Mouse (Mus musculus): ENCODE results near the gene Clec4f. TPM values are rescaled to one million over a fixed set of nuclear protein-coding genes. Genes with fewer than 3 reads are reported as not detected.

The Clec4f gene
- total and polyA plus RNA-seq, 3 experiments = 0.27 to 0.57 TPM; not detected in 1

GRCm38 (mm10) chr6:83599636-83600174 lies 56.3 kb downstream of the Clec4f start:
- Histone ChIP-seq H3K36me3 (ENCODE audit: control insufficient read depth, insufficient read depth, low read length) (peaks cover 3% of the 10 kb centered on the region; the same call in 1 of the 2 replicates), H3K4me1 (ENCODE audit: control insufficient read depth, insufficient read depth, low read length) (peaks cover 2% of the 10 kb centered on the region; the same call in 1 of the 2 replicates), H3K27me3 (ENCODE audit: control insufficient read depth, insufficient read depth, low read length) (no peaks in the 10 kb centered on the region), H3K4me3 (no peak overlapping the region), H3K27ac (peak overlapping the region; percentile 79), H3K9ac (ENCODE audit: low read depth, low read length) (no peak overlapping the region), H3K79me2 (replicated peaks; ENCODE audit: control insufficient read depth, insufficient read depth, low read length) (no peaks in the 10 kb centered on the region)
- WGBS = 11% methylated on average over 6 of the region's 6 CpGs
- peak; percentile 24; the same call in 1 of the 2 replicates for TF ChIP-seq EP300 (IDR thresholded peaks at IDR 0.05; ENCODE audit: insufficient read depth, low read depth, low read length)
- TF ChIP-seq POLR2A (IDR thresholded peaks at IDR 0.05; ENCODE audit: insufficient read depth, low read depth, low read length) = no peak
- DNase-seq = peak in 1 of 2 experiments; percentile 40
- intact Hi-C loops (cut with DNase I) = loop anchor here (1.0 kb wide), 1 partner anchor 14 kb away; no protein-coding TSS in a partner anchor

DNA sequence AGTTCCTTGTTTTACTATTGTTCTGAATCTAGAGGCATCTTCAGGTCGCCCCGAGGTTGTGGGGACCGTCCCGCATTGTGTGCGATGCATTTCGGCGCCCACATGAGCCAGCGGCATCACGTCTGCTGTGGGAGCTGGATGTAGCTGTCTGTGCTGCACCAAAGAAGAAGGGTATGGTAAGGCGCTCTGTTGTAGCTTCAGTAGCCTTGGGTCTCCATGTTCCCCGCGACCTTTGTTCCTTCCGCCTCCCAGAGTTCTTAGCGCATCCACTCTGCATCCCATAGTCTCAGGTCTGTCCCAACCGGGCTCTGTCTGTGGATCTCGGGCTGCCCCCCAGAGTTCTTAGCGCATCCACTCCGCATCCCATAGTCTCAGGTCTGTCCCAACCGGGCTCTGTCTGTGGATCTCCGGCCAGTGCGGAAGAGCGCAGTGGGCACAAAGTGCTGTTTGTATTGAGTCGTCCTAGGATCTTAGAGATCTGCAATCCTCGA lies 56.9 kb downstream of the Clec4f start:
- TF ChIP-seq POLR2A (IDR thresholded peaks at IDR 0.05; ENCODE audit: insufficient read depth, low read depth, low read length) (no peak), EP300 (IDR thresholded peaks at IDR 0.05; ENCODE audit: insufficient read depth, low read depth, low read length) (no peak), CTCF (IDR thresholded peaks at IDR 0.05) (no peak)
- Histone ChIP-seq H3K27me3 (ENCODE audit: control insufficient read depth, insufficient read depth, low read length) (no peaks in the 10 kb centered on the region), H3K36me3 (ENCODE audit: control insufficient read depth, insufficient read depth, low read length) (peaks cover 3% of the 10 kb centered on the region; the same call in 1 of the 2 replicates), H3K79me2 (replicated peaks; ENCODE audit: control insufficient read depth, insufficient read depth, low read length) (no peaks in the 10 kb centered on the region), H3K4me1 (ENCODE audit: control insufficient read depth, insufficient read depth, low read length) (peaks cover 3% of the 10 kb centered on the region; the same call in 1 of the 2 replicates), H3K9ac (ENCODE audit: low read depth, low read length) (no peak overlapping the region), H3K27ac (peak overlapping the region; percentile 79), H3K4me3 (peak overlapping the region; percentile 3; the same call in 1 of the 2 replicates)
- 39% methylated on average over 24 of the region's 24 CpGs for WGBS
- intact Hi-C loops (cut with DNase I) = loop anchor here (1.0 kb wide), 1 partner anchor 14 kb away; no protein-coding TSS in a partner anchor
- DNase-seq = peak in 1 of 2 experiments; percentile 27

DNA sequence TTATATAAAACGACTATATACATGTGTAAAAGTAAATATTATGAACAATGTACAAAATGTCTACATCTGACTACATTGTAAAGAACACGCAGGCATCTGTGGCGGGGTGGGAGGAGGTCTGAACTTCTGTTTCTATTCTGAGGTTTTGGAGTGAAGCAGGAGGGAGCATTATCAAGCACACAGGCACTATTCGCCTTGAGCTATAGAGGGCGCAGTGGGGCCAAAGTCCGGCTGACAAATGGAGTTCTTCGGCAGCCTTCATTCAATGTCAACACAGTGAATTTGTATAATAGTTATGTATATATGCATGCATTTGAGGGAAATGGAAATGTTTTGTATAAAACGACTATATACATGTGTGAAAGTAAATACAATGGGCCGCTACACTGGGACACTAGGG lies 57.3 kb downstream of the Clec4f start:
- peak; percentile 63 to 65 for DNase-seq
- H3K4me1 ChIP-seq (ENCODE audit: control insufficient read depth, insufficient read depth, low read length) = peaks cover 7% of the 10 kb centered on the region
- H3K27me3 ChIP-seq (ENCODE audit: control insufficient read depth, insufficient read depth, low read length) = no peaks in the 10 kb centered on the region
- peaks cover 3% of the 10 kb centered on the region; the same call in 1 of the 2 replicates for H3K36me3 ChIP-seq (ENCODE audit: control insufficient read depth, insufficient read depth, low read length)
- TF ChIP-seq CTCF (IDR thresholded peaks at IDR 0.05) = peak; percentile 79
- 0 out of 2 replicates have a peak, but pooled peaks have one; percentile 12 for TF ChIP-seq EP300 (IDR thresholded peaks at IDR 0.05; ENCODE audit: insufficient read depth, low read depth, low read length)
- no peak for TF ChIP-seq POLR2A (IDR thresholded peaks at IDR 0.05; ENCODE audit: insufficient read depth, low read depth, low read length)
- intact Hi-C loops (cut with DNase I) = loop anchor here (1.0 kb wide), 1 partner anchor 15 kb away; no protein-coding TSS in a partner anchor
- peak overlapping the region; percentile 79 for H3K27ac ChIP-seq
- no peak overlapping the region for H3K9ac ChIP-seq (ENCODE audit: low read depth, low read length)
- WGBS = 10% methylated on average over 9 of the region's 9 CpGs
- peak overlapping the region; percentile 3; the same call in 1 of the 2 replicates for H3K4me3 ChIP-seq
- no peaks in the 10 kb centered on the region for H3K79me2 ChIP-seq (replicated peaks; ENCODE audit: control insufficient read depth, insufficient read depth, low read length)

DNA sequence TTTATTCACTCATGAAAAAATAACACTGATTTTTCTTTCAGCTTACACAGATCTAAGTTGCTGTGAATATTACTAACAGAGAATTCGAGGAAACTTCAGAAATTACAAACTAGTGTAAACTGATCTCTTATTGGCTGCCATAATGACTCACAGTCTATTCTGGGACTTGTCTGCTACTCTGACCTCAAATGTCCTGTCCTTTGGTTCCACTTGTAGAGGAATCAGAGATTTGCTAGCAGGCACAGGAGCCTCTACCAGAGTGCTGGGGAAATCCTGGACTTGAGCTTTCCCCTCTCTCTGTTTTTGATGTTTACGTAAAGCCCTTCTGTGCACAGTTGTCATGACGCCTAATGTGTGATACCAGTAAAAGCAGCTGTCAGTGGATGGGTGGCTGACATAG lies 58.0 kb downstream of the Clec4f start:
- intact Hi-C loops (cut with DNase I) = no loop called here
- H3K9ac ChIP-seq (ENCODE audit: low read depth, low read length) = no peak overlapping the region
- WGBS = 27% methylated on average over 3 of the region's 3 CpGs
- H3K27me3 ChIP-seq (ENCODE audit: control insufficient read depth, insufficient read depth, low read length) = no peaks in the 10 kb centered on the region
- peaks cover 3% of the 10 kb centered on the region; the same call in 1 of the 2 replicates for H3K36me3 ChIP-seq (ENCODE audit: control insufficient read depth, insufficient read depth, low read length)
- peak overlapping the region; percentile 79 for H3K27ac ChIP-seq
- H3K79me2 ChIP-seq (replicated peaks; ENCODE audit: control insufficient read depth, insufficient read depth, low read length) = no peaks in the 10 kb centered on the region
- no peak overlapping the region for H3K4me3 ChIP-seq
- no peak for DNase-seq
- 0 out of 2 replicates have a peak, but pooled peaks have one; percentile 31 for TF ChIP-seq EP300 (IDR thresholded peaks at IDR 0.05; ENCODE audit: insufficient read depth, low read depth, low read length)
- no peak for TF ChIP-seq CTCF (IDR thresholded peaks at IDR 0.05)
- peaks cover 7% of the 10 kb centered on the region for H3K4me1 ChIP-seq (ENCODE audit: control insufficient read depth, insufficient read depth, low read length)

GRCm38 (mm10) chr6:83595035-83595434 lies 61.0 kb downstream of the Clec4f start:
- Histone ChIP-seq H3K36me3 (ENCODE audit: control insufficient read depth, insufficient read depth, low read length) (peaks cover under 1% of the 10 kb centered on the region; the same call in 1 of the 2 replicates), H3K27me3 (ENCODE audit: control insufficient read depth, insufficient read depth, low read length) (no peaks in the 10 kb centered on the region), H3K4me1 (ENCODE audit: control insufficient read depth, insufficient read depth, low read length) (peaks cover 7% of the 10 kb centered on the region), H3K27ac (no peak overlapping the region), H3K4me3 (no peak overlapping the region), H3K9ac (ENCODE audit: low read depth, low read length) (no peak overlapping the region), H3K79me2 (replicated peaks; ENCODE audit: control insufficient read depth, insufficient read depth, low read length) (no peaks in the 10 kb centered on the region)
- intact Hi-C loops (cut with DNase I) = no loop called here
- TF ChIP-seq EP300 (IDR thresholded peaks at IDR 0.05; ENCODE audit: insufficient read depth, low read depth, low read length) = no peak
- no peak for TF ChIP-seq POLR2A (IDR thresholded peaks at IDR 0.05; ENCODE audit: insufficient read depth, low read depth, low read length)
- TF ChIP-seq CTCF (IDR thresholded peaks at IDR 0.05) = no peak
- 76% methylated on average over 2 of the region's 2 CpGs for WGBS
- no peak for DNase-seq

Other genes starting within 250 kb of the Clec4f start
- 10 to 100 TPM; 13.7 to 23.6 TPM for gene Tet3, start 197.1 kb downstream of the Clec4f start, total RNA-seq (2021)
- 6.2 and 7.6 TPM in 2 replicates for gene Tet3, start 197.1 kb downstream of the Clec4f start, polyA plus RNA-seq (2012; rRNA removed)
- 10 to 100 TPM; 32.4 to 33.7 TPM for gene Dguok, start 149.2 kb downstream of the Clec4f start, total RNA-seq (2021)
- 48.1 and 67.3 TPM in 2 replicates for gene Dguok, start 149.2 kb downstream of the Clec4f start, polyA plus RNA-seq (2012; rRNA removed)
- 1 to 10 TPM in 1 of 2 experiments, under 1 TPM in 1; 0.93 to 2.3 TPM for gene Actg2, start 119.9 kb downstream of the Clec4f start, total RNA-seq (2021)
- gene Actg2, start 119.9 kb downstream of the Clec4f start, polyA plus RNA-seq (2012; rRNA removed) = 13.3 and 23.8 TPM in 2 replicates
- 10 to 100 TPM; 11.9 to 12.9 TPM for gene Stambp, start 83.5 kb downstream of the Clec4f start, total RNA-seq (2021)
- 10.1 and 17.6 TPM in 2 replicates for gene Stambp, start 83.5 kb downstream of the Clec4f start, polyA plus RNA-seq (2012; rRNA removed)
- 1 to 10 TPM in 1 of 2 experiments, under 1 TPM in 1; 0.86 to 1.1 TPM for gene Cd207, start 21.7 kb upstream of the Clec4f start, total RNA-seq (2021)
- gene Cd207, start 21.7 kb upstream of the Clec4f start, polyA plus RNA-seq (2012; rRNA removed) = 1.6 and 4.2 TPM in 2 replicates
- gene Vax2, start 55.1 kb upstream of the Clec4f start, total RNA-seq (2021) = not detected
- gene Vax2, start 55.1 kb upstream of the Clec4f start, polyA plus RNA-seq (2012; rRNA removed) = not detected in 2 replicates
- gene Atp6v1b1, start 86.8 kb upstream of the Clec4f start, total RNA-seq (2021) = not detected
- 1.4 TPM in 1 of 2 replicates, not detected in the other for gene Atp6v1b1, start 86.8 kb upstream of the Clec4f start, polyA plus RNA-seq (2012; rRNA removed)
- not detected for gene Ankrd53, start 106.5 kb upstream of the Clec4f start, total RNA-seq (2021)
- 0.12 TPM in 1 of 2 replicates, not detected in the other for gene Ankrd53, start 106.5 kb upstream of the Clec4f start, polyA plus RNA-seq (2012; rRNA removed)
- 100 to 1,000 TPM in 1 of 2 experiments, 10 to 100 TPM in 1; 90.6 to 102 TPM for gene Tex261, start 119.6 kb upstream of the Clec4f start, total RNA-seq (2021)
- gene Tex261, start 119.6 kb upstream of the Clec4f start, polyA plus RNA-seq (2012; rRNA removed) = 126 and 156 TPM in 2 replicates
- 10 to 100 TPM; 16.1 to 18.3 TPM for gene Nagk, start 138.8 kb upstream of the Clec4f start, total RNA-seq (2021)
- gene Nagk, start 138.8 kb upstream of the Clec4f start, polyA plus RNA-seq (2012; rRNA removed) = 14.1 and 14.2 TPM in 2 replicates
- 10 to 100 TPM; 35.4 to 39.4 TPM for gene Paip2b, start 175.6 kb upstream of the Clec4f start, total RNA-seq (2021)
- 13.4 and 31.8 TPM in 2 replicates for gene Paip2b, start 175.6 kb upstream of the Clec4f start, polyA plus RNA-seq (2012; rRNA removed)
- 10 to 100 TPM; 55.0 to 55.2 TPM for gene Zfp638, start 210.9 kb upstream of the Clec4f start, total RNA-seq (2021)
- gene Zfp638, start 210.9 kb upstream of the Clec4f start, polyA plus RNA-seq (2012; rRNA removed) = 7.3 and 17.2 TPM in 2 replicates